Mouse (Mus musculus) ES-Bruce4 (cell line): Measurements from ENCODE around the gene Zscan20.

Experiments
- EP300 ChIP-seq: IDR thresholded peaks from 2 replicates; pipeline ENCODE4 v1.6.1; 2011; ENCODE audit warnings: low read depth, low read length; ENCODE audit not compliant: insufficient read depth
- POLR2A ChIP-seq: IDR thresholded peaks from one replicate; pipeline ENCODE4 v1.8.1; 2011; ENCODE audit warnings: low read length; ENCODE audit not compliant: insufficient read depth

- TF ChIP-seq POLR2A (no peak), EP300 (no peak)
Observed at GRCm38 (mm10) chr4:128617363-128618120, 7.6 kb upstream of the Zscan20 start.
